Mouse (Mus musculus): ENCODE data around the gene Plxna2. TPM values are rescaled to one million over a fixed set of nuclear protein-coding genes. Genes with fewer than 3 reads are reported as not detected.
A peak's percentile ranks its signal among the peaks of the same experiment; 100 is the strongest.

Plxna2 gene
- polyA plus RNA-seq, 1 experiment from 2014 or later = 4.5 TPM

DNA sequence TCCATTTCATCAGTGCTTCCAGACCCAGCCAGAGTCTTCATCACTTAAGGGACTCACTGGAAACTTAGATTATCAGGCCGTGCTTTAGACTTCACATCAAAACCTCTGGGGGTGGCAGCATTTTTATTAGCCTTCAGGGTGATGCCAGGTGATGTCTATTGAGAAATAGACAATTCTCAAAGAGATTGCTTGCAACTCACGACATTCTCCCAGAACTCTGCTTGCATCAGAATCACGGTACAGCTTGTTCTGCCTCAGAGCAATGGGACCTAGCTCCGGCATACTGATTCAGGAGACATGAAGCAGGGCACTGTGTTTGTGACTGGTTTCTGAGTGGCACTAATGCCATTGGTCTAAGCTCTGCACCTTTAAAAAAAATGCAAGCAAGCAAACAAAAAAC lies 218.7 kb downstream of the Plxna2 start:
- no peak overlapping the region for H3K4me3 ChIP-seq (ENCODE audit: low read depth, low read length)
- TF ChIP-seq CTCF (IDR thresholded peaks at IDR 0.05) (no peak), EP300 (IDR thresholded peaks at IDR 0.05) (no peak)
- no peaks in the 10 kb centered on the region for H3K4me1 ChIP-seq (ENCODE audit: insufficient read depth, low read depth, low read length)
- 75% methylated on average over 4 of the region's 4 CpGs for WGBS
- H3K27me3 ChIP-seq (replicated peaks; ENCODE audit: insufficient read depth, low read length) = no peaks in the 10 kb centered on the region
- H3K9me3 ChIP-seq (ENCODE audit: low read length) = no peaks in the 10 kb centered on the region
- no peak overlapping the region for H3K27ac ChIP-seq (ENCODE audit: low read length)
- H3K36me3 ChIP-seq (ENCODE audit: insufficient read depth, low read length) = no peaks in the 10 kb centered on the region
- H3K9ac ChIP-seq (replicated peaks; ENCODE audit: low read depth) = no peak overlapping the region
- no peak overlapping the region for H3K4me2 ChIP-seq (replicated peaks; ENCODE audit: low read depth, low read length)
- no peak for ATAC-seq
- DNase-seq (ENCODE audit: low spot score) = no peak

DNA sequence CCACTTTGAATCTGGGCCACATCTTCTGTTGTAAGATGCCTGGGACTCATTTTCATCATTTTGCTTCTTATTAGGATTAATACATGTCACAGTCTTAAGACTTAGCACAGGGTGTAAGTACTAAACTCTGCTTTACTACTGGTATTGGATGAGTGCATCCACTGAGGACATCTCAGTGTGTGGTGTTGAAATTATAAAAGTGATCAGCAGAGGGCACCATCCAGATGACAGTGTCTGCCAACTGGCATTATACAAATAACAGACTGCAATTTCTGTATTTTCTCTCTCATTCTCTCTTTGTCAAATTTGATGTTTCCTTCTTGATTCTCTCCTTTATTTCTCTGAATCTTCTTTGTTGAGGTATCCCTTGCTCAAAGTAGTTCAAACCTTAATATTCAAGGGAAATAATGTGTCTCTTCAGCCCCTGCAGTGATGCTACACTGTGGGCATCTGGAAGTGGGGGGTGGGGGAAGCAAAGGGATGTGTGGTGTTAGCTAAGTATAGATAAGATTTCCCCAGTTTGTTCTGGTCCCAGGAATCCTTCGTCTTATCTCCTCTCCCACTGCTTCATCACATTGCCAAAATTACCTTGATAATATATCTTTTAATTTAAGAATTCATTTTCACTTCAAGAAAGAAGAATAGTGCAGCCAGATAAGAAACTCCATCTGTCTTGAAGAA lies 221.4 kb downstream of the Plxna2 start:
- Histone ChIP-seq H3K27me3 (replicated peaks; ENCODE audit: insufficient read depth, low read length) (no peaks in the 10 kb centered on the region), H3K4me1 (ENCODE audit: insufficient read depth, low read depth, low read length) (no peaks in the 10 kb centered on the region), H3K27ac (ENCODE audit: low read length) (no peak overlapping the region), H3K9me3 (ENCODE audit: low read length) (no peaks in the 10 kb centered on the region), H3K36me3 (ENCODE audit: insufficient read depth, low read length) (no peaks in the 10 kb centered on the region), H3K4me3 (ENCODE audit: low read depth, low read length) (no peak overlapping the region), H3K9ac (replicated peaks; ENCODE audit: low read depth) (no peak overlapping the region), H3K4me2 (replicated peaks; ENCODE audit: low read depth, low read length) (no peak overlapping the region)
- TF ChIP-seq EP300 (IDR thresholded peaks at IDR 0.05) (no peak), CTCF (IDR thresholded peaks at IDR 0.05) (peak; percentile 67)
- ATAC-seq = no peak
- peak; percentile 51 for DNase-seq (ENCODE audit: low spot score)
- WGBS = 7% methylated on average over 1 of the region's 1 CpGs

DNA sequence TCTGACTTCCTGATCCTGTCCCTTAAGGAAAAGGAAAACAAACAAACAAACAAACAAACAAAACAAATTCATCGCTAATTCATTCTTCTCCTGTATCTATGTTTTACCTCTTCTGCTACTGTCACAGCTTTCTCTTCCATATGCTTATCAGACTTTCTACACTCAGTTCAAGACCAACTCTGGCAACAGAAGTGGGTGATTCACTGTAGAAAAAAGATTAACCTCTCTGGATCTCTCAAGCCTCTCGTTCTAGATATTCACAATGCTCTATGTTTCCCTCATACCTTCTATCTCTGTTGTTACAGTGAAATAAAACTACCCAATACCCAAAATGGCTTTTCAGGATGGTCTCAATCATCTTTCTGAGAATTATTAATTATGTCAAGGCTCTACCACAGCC lies 225.0 kb downstream of the Plxna2 start:
- WGBS = 83% methylated on average over 2 of the region's 2 CpGs

DNA sequence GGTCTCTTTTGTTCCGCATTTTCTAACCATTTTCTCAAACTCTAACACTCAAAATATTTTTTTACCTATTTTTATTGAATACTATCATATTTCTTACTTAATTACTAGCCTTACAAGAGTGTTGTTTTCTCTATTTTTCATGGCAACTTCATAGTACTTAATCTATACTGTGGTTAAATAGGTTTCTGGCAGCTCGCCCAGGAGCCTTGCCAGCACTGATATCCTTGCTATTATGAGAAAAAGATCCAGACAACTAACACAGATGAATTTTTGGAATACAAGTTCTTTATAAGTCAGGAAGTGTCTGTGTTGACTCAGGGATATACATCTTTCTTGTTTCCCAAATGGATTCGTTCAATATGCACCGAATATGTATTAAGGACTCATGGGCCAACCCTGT lies 229.0 kb downstream of the Plxna2 start:
- Histone ChIP-seq H3K4me3 (ENCODE audit: low read depth, low read length) (no peak overlapping the region), H3K36me3 (ENCODE audit: insufficient read depth, low read length) (no peaks in the 10 kb centered on the region), H3K4me1 (ENCODE audit: insufficient read depth, low read depth, low read length) (no peaks in the 10 kb centered on the region), H3K27me3 (replicated peaks; ENCODE audit: insufficient read depth, low read length) (no peaks in the 10 kb centered on the region), H3K4me2 (replicated peaks; ENCODE audit: low read depth, low read length) (no peak overlapping the region), H3K9ac (replicated peaks; ENCODE audit: low read depth) (no peak overlapping the region), H3K27ac (ENCODE audit: low read length) (no peak overlapping the region), H3K9me3 (ENCODE audit: low read length) (no peaks in the 10 kb centered on the region)
- 63% methylated on average over 4 of the region's 4 CpGs for WGBS
- ATAC-seq (no peak), DNase-seq (ENCODE audit: low spot score) (no peak)
- TF ChIP-seq EP300 (IDR thresholded peaks at IDR 0.05) = no peak
- no peak for TF ChIP-seq CTCF (IDR thresholded peaks at IDR 0.05)

More for the DNA sequence above, 225.0 kb downstream of the Plxna2 start:
- no peaks in the 10 kb centered on the region for H3K9me3 ChIP-seq (ENCODE audit: low read length)
- TF ChIP-seq EP300 (IDR thresholded peaks at IDR 0.05) (no peak), CTCF (IDR thresholded peaks at IDR 0.05) (no peak)
- no peaks in the 10 kb centered on the region for H3K36me3 ChIP-seq (ENCODE audit: insufficient read depth, low read length)
- H3K4me2 ChIP-seq (replicated peaks; ENCODE audit: low read depth, low read length) = no peak overlapping the region
- no peaks in the 10 kb centered on the region for H3K27me3 ChIP-seq (replicated peaks; ENCODE audit: insufficient read depth, low read length)
- no peak overlapping the region for H3K4me3 ChIP-seq (ENCODE audit: low read depth, low read length)
- no peak overlapping the region for H3K27ac ChIP-seq (ENCODE audit: low read length)
- DNase-seq (ENCODE audit: low spot score) (no peak), ATAC-seq (no peak)
- no peak overlapping the region for H3K9ac ChIP-seq (replicated peaks; ENCODE audit: low read depth)
- H3K4me1 ChIP-seq (ENCODE audit: insufficient read depth, low read depth, low read length) = no peaks in the 10 kb centered on the region

DNA sequence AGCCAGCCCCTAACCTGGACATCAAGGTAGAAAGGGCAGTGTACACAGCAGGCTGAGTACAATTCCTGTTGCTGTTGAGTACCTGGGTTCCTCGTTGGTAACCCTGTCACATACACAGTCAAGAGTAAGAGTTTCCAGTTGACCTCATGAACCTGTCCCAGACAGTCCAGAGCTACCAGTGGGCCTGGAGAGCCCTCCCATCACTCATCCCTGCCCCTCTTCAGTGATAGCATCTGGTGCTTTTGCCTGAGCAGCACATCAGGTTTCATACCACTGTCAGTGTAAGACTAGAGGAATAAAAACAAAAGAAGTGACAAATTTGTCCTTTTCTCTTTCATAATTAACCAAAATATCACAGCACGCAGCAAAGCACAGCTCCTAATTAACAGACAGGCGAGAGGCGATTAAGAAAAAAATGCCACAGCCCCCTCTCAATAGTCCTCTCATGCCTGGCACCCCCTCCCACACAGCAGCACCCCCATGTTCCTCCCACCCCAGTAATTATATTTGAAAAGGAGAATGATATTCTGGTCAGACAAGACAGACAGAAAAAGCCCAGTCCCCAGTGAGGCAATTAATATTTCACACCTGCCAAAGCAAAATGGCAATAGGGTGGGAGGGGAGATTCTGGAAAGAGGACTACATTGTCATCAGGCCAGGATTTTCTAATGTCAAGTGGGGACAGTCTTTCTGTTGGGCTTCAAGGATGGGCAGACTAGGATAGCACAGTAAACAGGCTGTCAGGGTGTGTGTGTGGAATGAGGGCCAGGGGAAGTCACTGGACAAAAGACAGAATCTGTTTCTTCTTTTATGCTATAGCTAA lies 233.4 kb downstream of the Plxna2 start:
- ATAC-seq = no peak
- H3K4me2 ChIP-seq (replicated peaks; ENCODE audit: low read depth, low read length) = no peak overlapping the region
- no peaks in the 10 kb centered on the region for H3K4me1 ChIP-seq (ENCODE audit: insufficient read depth, low read depth, low read length)

DNA sequence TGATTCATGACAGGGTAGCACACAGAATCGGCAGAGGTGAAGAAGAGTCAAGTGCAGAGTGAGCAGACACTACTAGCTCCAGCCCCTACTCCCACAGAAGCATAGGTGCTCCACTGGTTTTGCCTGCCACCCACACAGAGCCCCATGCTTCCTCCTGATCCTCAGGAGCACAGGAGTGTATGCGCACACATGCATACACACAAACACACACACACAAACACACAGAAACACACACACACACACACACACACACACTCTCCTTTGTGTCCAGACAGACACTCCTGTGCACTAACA lies 234.0 kb downstream of the Plxna2 start:
- Histone ChIP-seq H3K4me3 (ENCODE audit: low read depth, low read length) (no peak overlapping the region), H3K4me2 (replicated peaks; ENCODE audit: low read depth, low read length) (no peak overlapping the region)
- TF ChIP-seq EP300 (IDR thresholded peaks at IDR 0.05) (no peak), CTCF (IDR thresholded peaks at IDR 0.05) (no peak)

More for the DNA sequence above, 233.4 kb downstream of the Plxna2 start:
- no peak for DNase-seq (ENCODE audit: low spot score)
- WGBS = 73% methylated on average over 4 of the region's 4 CpGs
- H3K4me3 ChIP-seq (ENCODE audit: low read depth, low read length) = no peak overlapping the region
- no peaks in the 10 kb centered on the region for H3K27me3 ChIP-seq (replicated peaks; ENCODE audit: insufficient read depth, low read length)
- H3K36me3 ChIP-seq (ENCODE audit: insufficient read depth, low read length) = no peaks in the 10 kb centered on the region
- H3K9me3 ChIP-seq (ENCODE audit: low read length) = no peaks in the 10 kb centered on the region
- no peak for TF ChIP-seq CTCF (IDR thresholded peaks at IDR 0.05)
- no peak for TF ChIP-seq EP300 (IDR thresholded peaks at IDR 0.05)
- H3K9ac ChIP-seq (replicated peaks; ENCODE audit: low read depth) = no peak overlapping the region
- H3K27ac ChIP-seq (ENCODE audit: low read length) = no peak overlapping the region

More for the DNA sequence above, 234.0 kb downstream of the Plxna2 start:
- H3K36me3 ChIP-seq (ENCODE audit: insufficient read depth, low read length) = no peaks in the 10 kb centered on the region
- H3K9me3 ChIP-seq (ENCODE audit: low read length) = no peaks in the 10 kb centered on the region
- no peaks in the 10 kb centered on the region for H3K4me1 ChIP-seq (ENCODE audit: insufficient read depth, low read depth, low read length)
- no peak overlapping the region for H3K27ac ChIP-seq (ENCODE audit: low read length)
- H3K9ac ChIP-seq (replicated peaks; ENCODE audit: low read depth) = no peak overlapping the region
- no peaks in the 10 kb centered on the region for H3K27me3 ChIP-seq (replicated peaks; ENCODE audit: insufficient read depth, low read length)
- WGBS = 68% methylated on average over 2 of the region's 2 CpGs
- DNase-seq (ENCODE audit: low spot score) (no peak), ATAC-seq (no peak)

Small RNAs within 50 kb of the gene (microRNA-seq; reads per million reads assigned to microRNA genes)
- 2.9 reads per million, percentile 7 among the genes with 10 or more reads in this experiment for gene Mir3962
